Mouse (Mus musculus) E14TG2a.4 (cell line): ENCODE data around the gene Zg16.

Source experiments
- H3K27me3 ChIP-seq: 2 replicates; pipeline ENCODE4 v1.6.1; 2014; ENCODE audit warnings: low read length, control low read depth; ENCODE audit not compliant: insufficient read depth
- H3K36me3 ChIP-seq: 2 replicates; pipeline ENCODE4 v1.6.1; 2014; ENCODE audit warnings: low read length, control low read depth; ENCODE audit not compliant: insufficient read depth
- H3K4me1 ChIP-seq: replicated peaks from 2 replicates; pipeline ENCODE4 v1.6.1; 2014; ENCODE audit warnings: low read depth, low read length, control low read depth
- H3K4me3 ChIP-seq: replicated peaks from 2 replicates; pipeline ENCODE4 v1.5.1; 2014; ENCODE audit warnings: mild to moderate bottlenecking, low read length
- H3K9me3 ChIP-seq: 2 replicates; pipeline ENCODE4 v1.6.1; 2014; ENCODE audit warnings: low read length, control low read depth
- CTCF ChIP-seq: conservative IDR thresholded peaks from 2 replicates; pipeline ENCODE4 v1.5.1; 2014; ENCODE audit warnings: low read length
- NANOG ChIP-seq: IDR thresholded peaks from 2 replicates; pipeline ENCODE4 v1.6.1; 2014; ENCODE audit warnings: borderline replicate concordance, low read length, mixed read lengths
- POU5F1 ChIP-seq: IDR thresholded peaks from 2 replicates; pipeline ENCODE4 v1.6.1; 2014; ENCODE audit warnings: low read length, borderline replicate concordance

The Zg16 gene

DNA sequence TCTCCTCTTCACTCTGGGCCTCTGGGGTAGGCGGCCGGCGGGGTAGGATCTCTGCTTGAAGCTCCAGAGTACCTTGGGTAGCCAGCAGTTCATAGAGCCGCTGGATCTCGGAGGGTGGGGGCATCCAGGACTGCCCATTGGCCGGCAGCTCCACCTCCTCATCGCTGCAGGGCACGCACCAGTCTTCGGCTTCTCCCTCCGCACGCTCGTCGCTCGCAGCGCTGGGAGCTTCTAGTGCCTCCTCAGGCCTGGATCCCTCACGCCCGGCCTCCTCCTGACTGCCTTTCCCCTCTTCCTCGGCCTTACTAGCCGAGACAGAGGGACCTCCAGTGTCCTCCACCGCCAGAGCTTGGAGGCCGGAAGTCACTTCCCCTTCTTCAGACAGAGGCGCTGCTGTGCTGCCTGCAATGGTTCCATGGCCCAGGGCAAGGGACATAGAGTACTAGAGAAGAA lies 70.6 kb downstream of the Zg16 start:
- Histone ChIP-seq H3K36me3 (peaks cover 55% of the 10 kb centered on the region), H3K9me3 (no peaks in the 10 kb centered on the region), H3K27me3 (no peaks in the 10 kb centered on the region), H3K4me1 (peaks cover 84% of the 10 kb centered on the region), H3K4me3 (peak overlapping the region; percentile 97)
- TF ChIP-seq POU5F1 (no peak), NANOG (no peak), CTCF (no peak)

DNA sequence TGATC lies 70.8 kb downstream of the Zg16 start, which contains the start of gene Pagr1b:
TSS of gene Pagr1b (minus strand) at position 4 of the 5 bp plus-strand sequence.
- Histone ChIP-seq H3K36me3 (peaks cover 57% of the 10 kb centered on the region), H3K9me3 (no peaks in the 10 kb centered on the region), H3K27me3 (no peaks in the 10 kb centered on the region), H3K4me3 (peak within 1 kb of the TSS; percentile 97), H3K4me1 (peaks cover 84% of the 10 kb centered on the region)
- TF ChIP-seq NANOG (no peak), POU5F1 (no peak), CTCF (no peak)

DNA sequence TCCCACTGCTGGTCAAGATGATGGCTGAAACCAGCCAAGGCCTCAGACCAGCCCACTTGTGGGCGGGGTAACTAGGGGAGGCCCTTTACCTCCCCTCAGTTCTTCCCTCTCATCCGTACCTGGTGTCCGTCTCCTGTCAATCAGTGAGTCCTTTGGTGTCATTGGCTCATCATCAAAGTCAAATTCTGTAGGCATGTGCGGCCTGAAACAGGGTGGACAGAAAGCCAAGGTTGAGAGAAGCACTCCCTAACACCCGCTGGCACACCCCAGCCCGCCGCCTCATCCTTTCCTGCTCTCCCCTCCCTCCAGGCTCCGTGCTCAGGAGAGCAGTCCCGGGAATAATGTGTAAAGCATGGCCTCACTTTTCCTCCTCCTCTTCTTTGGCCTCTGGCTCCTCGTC lies 71.0 kb downstream of the Zg16 start:
- Histone ChIP-seq H3K4me1 (peaks cover 84% of the 10 kb centered on the region), H3K4me3 (peak overlapping the region; percentile 97), H3K9me3 (no peaks in the 10 kb centered on the region), H3K36me3 (peaks cover 59% of the 10 kb centered on the region), H3K27me3 (no peaks in the 10 kb centered on the region)
- TF ChIP-seq CTCF (no peak), POU5F1 (no peak), NANOG (no peak)

GRCm38 (mm10) chr7:127014993-127015392 lies 72.1 kb downstream of the Zg16 start:
- Histone ChIP-seq H3K27me3 (no peaks in the 10 kb centered on the region), H3K4me1 (peaks cover 85% of the 10 kb centered on the region), H3K4me3 (peak overlapping the region; percentile 97), H3K9me3 (no peaks in the 10 kb centered on the region), H3K36me3 (peaks cover 66% of the 10 kb centered on the region)
- TF ChIP-seq POU5F1 (no peak), NANOG (no peak), CTCF (no peak)

GRCm38 (mm10) chr7:127014320-127014719 lies 72.8 kb downstream of the Zg16 start, which contains the start of gene Mvp:
TSS of gene Mvp (minus strand) at chr7:127014621.
- Histone ChIP-seq H3K9me3 (no peaks in the 10 kb centered on the region), H3K4me3 (peak within 1 kb of the TSS; percentile 97), H3K36me3 (peaks cover 61% of the 10 kb centered on the region), H3K27me3 (no peaks in the 10 kb centered on the region), H3K4me1 (peaks cover 85% of the 10 kb centered on the region)
- TF ChIP-seq POU5F1 (no peak), CTCF (no peak), NANOG (no peak)

- Histone ChIP-seq H3K9me3 (no peaks in the 10 kb centered on the region), H3K27me3 (no peaks in the 10 kb centered on the region), H3K4me3 (peak overlapping the region; percentile 97; the same call in 1 of the 2 replicates), H3K36me3 (peaks cover 54% of the 10 kb centered on the region), H3K4me1 (peaks cover 85% of the 10 kb centered on the region)
- TF ChIP-seq CTCF: no peak
- no peak for TF ChIP-seq POU5F1
- no peak for TF ChIP-seq NANOG
Measured at GRCm38 (mm10) chr7:127013385-127013784, 73.7 kb downstream of the Zg16 start.

GRCm38 (mm10) chr7:127012845-127013244 lies 74.3 kb downstream of the Zg16 start:
- H3K9me3 ChIP-seq: no peaks in the 10 kb centered on the region
- TF ChIP-seq CTCF (no peak), NANOG (no peak), POU5F1 (no peak)
- peaks cover 54% of the 10 kb centered on the region for H3K36me3 ChIP-seq
- peaks cover 85% of the 10 kb centered on the region for H3K4me1 ChIP-seq
- H3K27me3 ChIP-seq: no peaks in the 10 kb centered on the region
- H3K4me3 ChIP-seq: peak overlapping the region; percentile 97; the same call in 1 of the 2 replicates

DNA sequence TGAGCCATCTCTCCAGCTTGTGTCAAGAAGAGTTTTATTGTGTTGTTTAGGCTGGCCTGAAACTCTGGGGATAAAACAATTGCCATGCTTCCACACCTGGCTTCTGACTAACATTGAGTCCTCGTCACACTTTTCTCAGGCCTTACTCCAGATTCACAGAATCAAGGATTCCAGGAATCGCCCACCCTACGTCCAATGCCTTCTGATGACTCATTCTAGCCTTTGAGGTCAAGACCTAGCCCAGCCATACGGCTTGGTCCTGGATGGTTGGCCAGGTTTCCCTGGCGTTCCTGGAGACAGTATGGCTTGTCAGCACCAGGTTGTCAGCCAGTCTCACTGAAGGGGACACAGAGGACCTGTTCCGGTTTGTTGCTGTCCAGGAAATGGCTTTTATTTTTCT lies 74.8 kb downstream of the Zg16 start:
- Histone ChIP-seq H3K4me3 (no peak overlapping the region), H3K9me3 (no peaks in the 10 kb centered on the region), H3K4me1 (peaks cover 86% of the 10 kb centered on the region), H3K36me3 (peaks cover 54% of the 10 kb centered on the region), H3K27me3 (no peaks in the 10 kb centered on the region)
- TF ChIP-seq CTCF (no peak), POU5F1 (no peak), NANOG (no peak)

DNA sequence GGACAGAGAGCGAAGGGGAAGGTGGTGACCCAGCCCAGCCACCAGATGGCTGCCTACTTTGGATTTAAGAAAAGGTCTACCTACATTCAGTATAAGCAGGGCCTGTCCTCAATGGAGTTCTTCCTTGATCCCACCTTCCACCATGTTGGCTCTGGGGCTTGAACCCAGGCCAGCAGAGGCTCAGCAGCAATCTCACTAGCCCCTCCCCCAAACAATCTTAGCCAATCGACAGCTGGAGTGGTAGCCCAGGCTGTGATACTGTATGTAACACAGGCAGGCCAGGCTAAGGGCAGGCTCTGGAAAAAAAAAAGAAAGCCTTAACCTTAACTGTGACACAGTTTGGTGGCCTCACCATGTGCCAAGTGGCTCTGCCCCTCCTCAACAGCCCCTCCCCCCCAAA lies 75.4 kb downstream of the Zg16 start:
- Histone ChIP-seq H3K9me3 (no peaks in the 10 kb centered on the region), H3K4me3 (peak overlapping the region; percentile 30), H3K27me3 (no peaks in the 10 kb centered on the region), H3K36me3 (peaks cover 54% of the 10 kb centered on the region), H3K4me1 (peaks cover 92% of the 10 kb centered on the region)
- no peak for TF ChIP-seq NANOG
- TF ChIP-seq CTCF: no peak
- TF ChIP-seq POU5F1: no peak
